Mouse (Mus musculus): ENCODE results near the gene Gm13285. TPM values are rescaled to one million over a fixed set of nuclear protein-coding genes. Genes with fewer than 3 reads are reported as not detected.
"Not testable (repeated sequence)": the region's sequence is repeated elsewhere in the genome, so short reads cannot be mapped to it uniquely, and the experiment has no call there.

Gene Gm13285
- polyA plus RNA-seq, 1 experiment, result not detected

DNA sequence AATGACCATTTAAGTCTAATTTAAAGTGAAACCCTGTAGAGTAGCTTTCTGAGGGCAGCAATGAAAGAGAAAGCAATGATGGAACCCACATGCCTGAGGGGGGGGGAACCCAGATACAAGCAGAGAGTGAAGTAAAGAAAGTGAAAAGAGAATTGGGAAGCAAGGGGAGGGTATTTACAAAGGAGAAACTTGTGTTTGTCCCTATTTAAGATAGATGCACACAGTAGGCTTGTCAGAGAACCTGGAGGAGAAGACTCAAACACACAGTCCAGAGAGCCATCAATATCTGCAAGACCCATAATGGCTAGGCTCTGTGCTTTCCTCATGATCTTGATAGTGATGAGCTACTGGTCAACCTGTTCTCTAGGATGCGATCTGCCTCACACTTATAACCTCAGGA, 20.2 kb downstream of the Gm13285 start, which contains the start of gene Ifna11:
Gene Ifna11, plus strand, starts transcription at position 301 of the 400 bp plus-strand sequence.
- Histone ChIP-seq H3K27ac (ENCODE audit: insufficient read depth, low read depth, low read length) (no peak within 1 kb of the TSS), H3K4me1 (ENCODE audit: control insufficient read depth, insufficient read depth, low read length) (no peaks in the 10 kb centered on the region), H3K4me3 (ENCODE audit: insufficient read depth, low read length) (no peak within 1 kb of the TSS)
- TF ChIP-seq POLR2A (IDR thresholded peaks at IDR 0.05; ENCODE audit: borderline replicate concordance, low read depth, low read length) (no peak), CTCF (IDR thresholded peaks at IDR 0.05; ENCODE audit: low read depth, low read length) (no peak)

DNA sequence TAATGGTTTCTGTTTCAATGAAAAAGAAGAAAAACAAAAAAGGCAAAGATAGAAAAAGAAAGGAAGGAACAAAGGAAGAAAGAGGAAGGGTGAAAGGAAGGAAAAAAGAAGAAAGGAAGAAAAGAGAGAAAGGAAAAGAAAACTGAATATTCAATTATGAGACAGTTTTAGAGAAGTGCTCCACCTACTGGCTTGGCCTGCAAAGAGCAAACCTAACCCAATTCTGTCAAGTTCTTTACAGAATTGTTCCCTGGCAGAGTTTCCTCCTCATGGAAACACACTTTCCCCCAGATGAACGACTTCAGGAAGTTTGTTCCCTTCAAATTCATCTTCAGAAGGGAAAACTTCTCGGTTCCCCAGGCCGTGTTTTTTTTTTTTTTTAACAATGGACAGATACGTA, 23.5 kb downstream of the Gm13285 start:
- Histone ChIP-seq H3K27ac (ENCODE audit: insufficient read depth, low read depth, low read length) (no peak overlapping the region), H3K4me1 (ENCODE audit: control insufficient read depth, insufficient read depth, low read length) (no peaks in the 10 kb centered on the region), H3K4me3 (ENCODE audit: insufficient read depth, low read length) (no peak overlapping the region)
- TF ChIP-seq CTCF (IDR thresholded peaks at IDR 0.05; ENCODE audit: low read depth, low read length) (no peak), POLR2A (IDR thresholded peaks at IDR 0.05; ENCODE audit: borderline replicate concordance, low read depth, low read length) (no peak)

DNA sequence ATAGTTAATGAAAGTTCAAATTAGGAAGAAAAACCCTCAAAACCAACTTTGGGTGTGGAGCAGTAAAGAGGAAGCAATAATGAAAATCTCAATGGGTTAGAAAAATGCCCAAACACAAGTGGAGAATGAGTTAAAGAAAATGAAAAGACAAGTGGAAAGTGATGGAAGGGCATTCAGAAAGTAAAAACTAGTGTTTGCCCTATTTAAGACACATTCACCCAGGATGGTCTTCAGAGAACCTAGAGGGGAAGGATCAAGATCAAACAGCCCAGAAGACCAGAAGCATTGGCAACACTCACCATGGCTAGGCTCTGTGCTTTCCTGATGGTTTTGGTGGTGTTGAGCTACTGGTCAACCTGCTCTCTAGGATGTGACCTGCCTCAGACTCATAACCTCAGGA, 27.7 kb downstream of the Gm13285 start, which contains the start of gene Ifna6:
Gene Ifna6, plus strand, starts transcription at position 301 of the 400 bp plus-strand sequence.
- H3K4me1 ChIP-seq (ENCODE audit: control insufficient read depth, insufficient read depth, low read length); H3K27ac ChIP-seq (ENCODE audit: insufficient read depth, low read depth, low read length): not testable (repeated sequence)

DNA sequence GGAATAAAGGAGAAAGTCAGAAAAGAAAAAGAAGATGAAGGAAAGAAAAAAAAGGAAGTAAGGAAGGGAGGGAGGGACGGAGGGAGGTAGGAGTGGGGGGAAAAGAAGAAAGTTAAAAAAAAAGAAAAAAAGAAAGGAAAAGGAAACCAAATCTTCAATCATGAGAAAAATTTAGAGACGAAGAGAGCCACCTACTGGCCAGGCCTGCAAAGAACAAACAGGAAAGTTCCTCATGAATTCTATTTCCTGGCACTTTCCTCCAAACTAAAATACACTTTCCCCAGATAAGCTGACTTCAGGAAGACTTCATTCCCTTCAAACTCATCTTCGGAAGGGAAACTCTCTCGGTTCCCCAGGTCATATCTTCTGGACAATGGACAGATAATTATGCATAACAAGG, 31.1 kb downstream of the Gm13285 start:
- TF ChIP-seq POLR2A (IDR thresholded peaks at IDR 0.05; ENCODE audit: borderline replicate concordance, low read depth, low read length), result no peak
- no peak for TF ChIP-seq CTCF (IDR thresholded peaks at IDR 0.05; ENCODE audit: low read depth, low read length)
- Histone ChIP-seq H3K4me1 (ENCODE audit: control insufficient read depth, insufficient read depth, low read length) (no peaks in the 10 kb centered on the region), H3K4me3 (ENCODE audit: insufficient read depth, low read length) (no peak overlapping the region), H3K27ac (ENCODE audit: insufficient read depth, low read depth, low read length) (no peak overlapping the region)

More for the DNA sequence above, 27.7 kb downstream of the Gm13285 start, which contains the start of gene Ifna6:
- not testable (repeated sequence) for H3K4me3 ChIP-seq (ENCODE audit: insufficient read depth, low read length)

DNA sequence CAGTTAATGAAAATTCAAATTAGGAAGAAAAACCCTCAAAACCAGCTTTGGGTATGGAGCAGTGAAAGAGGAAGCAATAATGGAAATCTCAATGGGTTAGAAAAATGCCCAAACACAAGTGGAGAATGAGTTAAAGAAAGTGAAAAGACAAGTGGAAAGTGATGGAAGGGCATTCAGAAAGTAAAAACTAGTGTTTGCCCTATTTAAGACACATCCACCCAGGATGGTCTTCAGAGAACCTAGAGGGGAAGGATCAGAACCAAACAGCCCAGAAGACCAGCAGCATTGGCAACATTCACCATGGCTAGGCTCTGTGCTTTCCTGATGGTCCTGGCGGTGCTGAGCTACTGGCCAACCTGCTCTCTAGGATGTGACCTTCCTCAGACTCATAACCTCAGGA, 35.8 kb downstream of the Gm13285 start, which contains the start of gene Ifna5:
Gene Ifna5, plus strand, starts transcription at position 301 of the 400 bp plus-strand sequence.
- not testable (repeated sequence) for H3K27ac ChIP-seq (ENCODE audit: insufficient read depth, low read depth, low read length); H3K4me3 ChIP-seq (ENCODE audit: insufficient read depth, low read length); H3K4me1 ChIP-seq (ENCODE audit: control insufficient read depth, insufficient read depth, low read length)

DNA sequence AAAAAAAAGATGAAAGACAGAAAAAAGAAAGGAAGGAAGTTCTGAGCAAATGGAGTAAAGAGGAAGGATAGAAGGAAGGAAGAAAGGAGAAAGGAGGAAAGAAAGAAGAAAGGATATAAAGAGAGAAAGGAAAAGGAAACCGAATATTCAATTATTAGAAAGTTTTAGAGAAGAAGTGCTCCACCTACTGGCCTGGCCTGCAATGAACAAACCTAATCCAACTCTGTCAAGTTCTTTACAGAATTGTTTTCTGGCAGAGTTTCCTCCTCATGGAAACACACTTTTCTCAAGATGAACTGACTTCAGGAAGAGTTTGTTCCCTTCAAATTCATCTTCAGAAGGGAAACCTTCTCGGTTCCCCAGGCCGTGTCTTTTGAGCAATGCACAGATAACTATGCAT, 39.4 kb downstream of the Gm13285 start:
- Histone ChIP-seq H3K4me1 (ENCODE audit: control insufficient read depth, insufficient read depth, low read length) (no peaks in the 10 kb centered on the region), H3K4me3 (ENCODE audit: insufficient read depth, low read length) (no peak overlapping the region), H3K27ac (ENCODE audit: insufficient read depth, low read depth, low read length) (no peak overlapping the region)
- TF ChIP-seq POLR2A (IDR thresholded peaks at IDR 0.05; ENCODE audit: borderline replicate concordance, low read depth, low read length) (no peak), CTCF (IDR thresholded peaks at IDR 0.05; ENCODE audit: low read depth, low read length) (no peak)

DNA sequence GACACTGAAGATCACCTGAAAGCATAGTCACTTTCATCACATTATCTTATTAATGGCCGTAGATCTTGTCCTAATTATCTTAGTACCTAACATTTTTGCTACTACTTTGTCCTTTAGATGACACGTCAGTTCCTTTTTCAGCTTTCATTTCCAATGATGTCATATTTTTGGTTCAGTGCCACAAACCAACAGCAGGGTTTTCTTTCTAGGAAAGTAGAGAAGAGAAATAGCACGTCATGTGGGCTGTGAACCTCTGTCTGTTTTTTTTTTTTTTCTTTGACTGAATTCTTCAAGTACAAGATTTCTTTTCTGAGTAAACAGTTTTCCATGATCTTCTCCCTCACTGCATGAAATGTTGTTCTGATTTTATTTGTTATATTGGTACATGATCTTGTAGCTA, 40.6 kb downstream of the Gm13285 start:
- Histone ChIP-seq H3K4me3 (ENCODE audit: insufficient read depth, low read length) (no peak overlapping the region), H3K27ac (ENCODE audit: insufficient read depth, low read depth, low read length) (no peak overlapping the region), H3K4me1 (ENCODE audit: control insufficient read depth, insufficient read depth, low read length) (no peaks in the 10 kb centered on the region)
- TF ChIP-seq CTCF (IDR thresholded peaks at IDR 0.05; ENCODE audit: low read depth, low read length), result no peak
- TF ChIP-seq POLR2A (IDR thresholded peaks at IDR 0.05; ENCODE audit: borderline replicate concordance, low read depth, low read length), result no peak

DNA sequence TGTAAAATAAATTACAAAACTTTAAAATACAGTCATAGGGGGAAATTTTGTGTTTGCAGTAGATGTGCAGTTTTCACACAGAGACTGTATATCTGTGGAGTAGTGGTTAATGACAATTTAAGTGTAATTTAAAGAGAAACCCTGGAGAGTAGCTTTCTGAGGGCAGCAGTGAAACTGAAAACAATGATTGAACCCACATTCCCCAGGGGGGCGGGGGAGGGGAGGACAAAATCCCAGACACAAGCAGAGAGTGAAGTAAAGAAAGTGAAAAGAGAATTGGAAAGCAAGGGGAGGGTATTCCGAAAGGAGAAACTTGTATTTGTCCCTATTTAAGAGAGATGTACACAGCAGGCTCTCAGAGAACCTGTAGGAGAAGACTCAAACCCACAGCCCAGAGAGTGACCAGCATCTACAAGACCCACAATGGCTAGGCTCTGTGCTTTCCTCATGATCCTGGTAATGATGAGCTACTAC, 42.0 kb downstream of the Gm13285 start, which contains the start of gene Ifna4:
Gene Ifna4, plus strand, starts transcription at position 424 of the 474 bp plus-strand sequence.
- H3K4me3 ChIP-seq (ENCODE audit: insufficient read depth, low read length), result no peak within 1 kb of the TSS
- H3K4me1 ChIP-seq (ENCODE audit: control insufficient read depth, insufficient read depth, low read length), result no peaks in the 10 kb centered on the region
- H3K27ac ChIP-seq (ENCODE audit: insufficient read depth, low read depth, low read length), result no peak within 1 kb of the TSS
- TF ChIP-seq POLR2A (IDR thresholded peaks at IDR 0.05; ENCODE audit: borderline replicate concordance, low read depth, low read length) (no peak), CTCF (IDR thresholded peaks at IDR 0.05; ENCODE audit: low read depth, low read length) (no peak)

DNA sequence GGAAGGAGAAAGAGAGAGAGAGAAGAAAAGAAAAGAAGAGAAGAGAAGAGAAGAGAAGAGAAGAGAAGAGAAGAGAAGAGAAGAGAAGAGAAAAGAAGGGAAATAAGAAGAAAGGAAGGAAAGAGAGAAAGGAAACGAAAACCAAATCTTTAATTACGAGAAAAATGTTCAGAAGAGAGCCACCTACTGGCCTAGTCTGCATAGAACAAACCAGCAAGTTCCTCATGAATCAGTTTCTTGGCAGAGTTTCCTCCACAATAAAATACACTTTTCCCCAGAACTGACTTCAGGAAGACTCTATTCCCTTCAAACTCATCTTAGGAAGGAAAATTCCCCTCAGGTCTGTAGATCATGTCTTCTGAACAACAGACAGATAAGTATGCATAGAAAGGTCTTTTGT, 45.9 kb downstream of the Gm13285 start:
- Histone ChIP-seq H3K27ac (ENCODE audit: insufficient read depth, low read depth, low read length) (no peak overlapping the region), H3K4me3 (ENCODE audit: insufficient read depth, low read length) (no peak overlapping the region)
- TF ChIP-seq POLR2A (IDR thresholded peaks at IDR 0.05; ENCODE audit: borderline replicate concordance, low read depth, low read length), result no peak
- TF ChIP-seq CTCF (IDR thresholded peaks at IDR 0.05; ENCODE audit: low read depth, low read length), result no peak

DNA sequence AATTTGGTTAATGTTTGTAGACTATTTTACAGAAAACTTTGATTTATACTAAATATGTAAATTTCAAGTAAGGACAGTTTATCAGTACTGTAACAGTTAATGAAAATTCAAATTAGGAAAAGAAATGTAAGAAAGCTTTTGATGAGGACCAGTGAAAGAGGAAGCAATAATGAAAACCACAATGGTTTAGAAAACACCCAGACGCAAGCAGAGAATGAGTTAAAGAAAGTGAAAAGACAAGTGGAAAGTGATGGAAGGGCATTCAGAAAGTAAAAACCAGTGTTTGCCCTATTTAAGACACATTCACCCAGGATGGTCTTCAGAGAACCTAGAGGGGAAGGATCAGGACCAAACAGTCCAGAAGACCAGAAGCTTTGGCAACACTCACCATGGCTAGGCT, 50.2 kb downstream of the Gm13285 start, which contains the start of gene Ifna1:
Gene Ifna1, plus strand, starts transcription at position 390 of the 400 bp plus-strand sequence.
- no peaks in the 10 kb centered on the region for H3K4me1 ChIP-seq (ENCODE audit: control insufficient read depth, insufficient read depth, low read length)
- no peak within 1 kb of the TSS for H3K4me3 ChIP-seq (ENCODE audit: insufficient read depth, low read length)
- H3K27ac ChIP-seq (ENCODE audit: insufficient read depth, low read depth, low read length), result no peak within 1 kb of the TSS
- TF ChIP-seq CTCF (IDR thresholded peaks at IDR 0.05; ENCODE audit: low read depth, low read length) (no peak), POLR2A (IDR thresholded peaks at IDR 0.05; ENCODE audit: borderline replicate concordance, low read depth, low read length) (no peak)

More for the DNA sequence above, 45.9 kb downstream of the Gm13285 start:
- H3K4me1 ChIP-seq (ENCODE audit: control insufficient read depth, insufficient read depth, low read length), result no peaks in the 10 kb centered on the region

Other genes starting within 250 kb of the Gm13285 start
- gene Ifna15, start 241.4 kb upstream of the Gm13285 start, polyA plus RNA-seq (2012; ENCODE audit: insufficient read depth, insufficient read length, missing spikeins), result not detected in 2 replicates
- gene Ifna14, start 227.9 kb upstream of the Gm13285 start, polyA plus RNA-seq (2012; ENCODE audit: insufficient read depth, insufficient read length, missing spikeins), result not detected in 2 replicates
- gene Ifna9, start 207.3 kb upstream of the Gm13285 start, polyA plus RNA-seq (2012; ENCODE audit: insufficient read depth, insufficient read length, missing spikeins), result not detected in 2 replicates
- gene Ifna12, start 196.3 kb upstream of the Gm13285 start, polyA plus RNA-seq (2012; ENCODE audit: insufficient read depth, insufficient read length, missing spikeins), result not detected in 2 replicates
- gene C87499, start 165.3 kb upstream of the Gm13285 start, polyA plus RNA-seq (2012; ENCODE audit: insufficient read depth, insufficient read length, missing spikeins), result not detected in 2 replicates
- not detected in 2 replicates for gene Ifna13, start 155.2 kb upstream of the Gm13285 start, polyA plus RNA-seq (2012; ENCODE audit: insufficient read depth, insufficient read length, missing spikeins)
- gene Ifna16, start 122.7 kb upstream of the Gm13285 start, polyA plus RNA-seq (2012; ENCODE audit: insufficient read depth, insufficient read length, missing spikeins), result not detected in 2 replicates
- not detected in 2 replicates for gene Ifna2, start 115.8 kb upstream of the Gm13285 start, polyA plus RNA-seq (2012; ENCODE audit: insufficient read depth, insufficient read length, missing spikeins)
- gene Ifnab, start 108.3 kb upstream of the Gm13285 start, polyA plus RNA-seq (2012; ENCODE audit: insufficient read depth, insufficient read length, missing spikeins), result not detected in 2 replicates
- not detected in 2 replicates for gene Gm26566, start 77.9 kb upstream of the Gm13285 start, polyA plus RNA-seq (2012; ENCODE audit: insufficient read depth, insufficient read length, missing spikeins)
- gene Klhl9, start 77.2 kb upstream of the Gm13285 start, polyA plus RNA-seq (2012; ENCODE audit: insufficient read depth, insufficient read length, missing spikeins), result 60.5 and 64.8 TPM in 2 replicates
- gene Gm13271, start 44.8 kb upstream of the Gm13285 start, polyA plus RNA-seq (2012; ENCODE audit: insufficient read depth, insufficient read length, missing spikeins), result not detected in 2 replicates
- gene Gm13283, start 39.5 kb upstream of the Gm13285 start, polyA plus RNA-seq (2012; ENCODE audit: insufficient read depth, insufficient read length, missing spikeins), result not detected in 2 replicates
- gene Gm13290, start 25.8 kb upstream of the Gm13285 start, polyA plus RNA-seq (2012; ENCODE audit: insufficient read depth, insufficient read length, missing spikeins), result not detected in 2 replicates
- not detected in 2 replicates for gene Gm13289, start 22.7 kb upstream of the Gm13285 start, polyA plus RNA-seq (2012; ENCODE audit: insufficient read depth, insufficient read length, missing spikeins)
- not detected in 2 replicates for gene Gm13272, start 19.8 kb upstream of the Gm13285 start, polyA plus RNA-seq (2012; ENCODE audit: insufficient read depth, insufficient read length, missing spikeins)
- not detected in 2 replicates for gene Ifnz, start 17.5 kb upstream of the Gm13285 start, polyA plus RNA-seq (2012; ENCODE audit: insufficient read depth, insufficient read length, missing spikeins)
- not detected in 2 replicates for gene Gm13276, start 14.0 kb upstream of the Gm13285 start, polyA plus RNA-seq (2012; ENCODE audit: insufficient read depth, insufficient read length, missing spikeins)
- not detected in 2 replicates for gene Gm13277, start 11.0 kb upstream of the Gm13285 start, polyA plus RNA-seq (2012; ENCODE audit: insufficient read depth, insufficient read length, missing spikeins)
- gene Gm13278, start 8.1 kb upstream of the Gm13285 start, polyA plus RNA-seq (2012; ENCODE audit: insufficient read depth, insufficient read length, missing spikeins), result not detected in 2 replicates
- gene Gm13275, start 5.2 kb upstream of the Gm13285 start, polyA plus RNA-seq (2012; ENCODE audit: insufficient read depth, insufficient read length, missing spikeins), result not detected in 2 replicates
- gene Gm13279, start 2.3 kb upstream of the Gm13285 start, polyA plus RNA-seq (2012; ENCODE audit: insufficient read depth, insufficient read length, missing spikeins), result not detected in 2 replicates
- not detected in 2 replicates for gene Gm13287, start 3.6 kb downstream of the Gm13285 start, polyA plus RNA-seq (2012; ENCODE audit: insufficient read depth, insufficient read length, missing spikeins)
- not detected in 2 replicates for gene Gm13288, start 5.9 kb downstream of the Gm13285 start, polyA plus RNA-seq (2012; ENCODE audit: insufficient read depth, insufficient read length, missing spikeins)
- not detected in 2 replicates for gene Ifna7, start 16.6 kb downstream of the Gm13285 start, polyA plus RNA-seq (2012; ENCODE audit: insufficient read depth, insufficient read length, missing spikeins)
- gene Ifna11, start 20.3 kb downstream of the Gm13285 start, polyA plus RNA-seq (2012; ENCODE audit: insufficient read depth, insufficient read length, missing spikeins), result not detected in 2 replicates
- gene Ifna6, start 27.8 kb downstream of the Gm13285 start, polyA plus RNA-seq (2012; ENCODE audit: insufficient read depth, insufficient read length, missing spikeins), result not detected in 2 replicates
- gene Ifna5, start 35.9 kb downstream of the Gm13285 start, polyA plus RNA-seq (2012; ENCODE audit: insufficient read depth, insufficient read length, missing spikeins), result not detected in 2 replicates
- gene Ifna4, start 42.2 kb downstream of the Gm13285 start, polyA plus RNA-seq (2012; ENCODE audit: insufficient read depth, insufficient read length, missing spikeins), result not detected in 2 replicates
- gene Ifna1, start 50.4 kb downstream of the Gm13285 start, polyA plus RNA-seq (2012; ENCODE audit: insufficient read depth, insufficient read length, missing spikeins), result not detected in 2 replicates
- not detected in 2 replicates for gene Ifne, start 80.5 kb downstream of the Gm13285 start, polyA plus RNA-seq (2012; ENCODE audit: insufficient read depth, insufficient read length, missing spikeins)